Mouse (Mus musculus): ENCODE measurements at regions not wholly inside any gene's neighbourhood (a gene's known extent, or its start where the extent isn't known, plus 50 kb on each side); places are given as distances from the start of the nearest gene placed in this dataset.
A peak's percentile ranks its signal among the peaks of the same experiment; 100 is the strongest.

DNA sequence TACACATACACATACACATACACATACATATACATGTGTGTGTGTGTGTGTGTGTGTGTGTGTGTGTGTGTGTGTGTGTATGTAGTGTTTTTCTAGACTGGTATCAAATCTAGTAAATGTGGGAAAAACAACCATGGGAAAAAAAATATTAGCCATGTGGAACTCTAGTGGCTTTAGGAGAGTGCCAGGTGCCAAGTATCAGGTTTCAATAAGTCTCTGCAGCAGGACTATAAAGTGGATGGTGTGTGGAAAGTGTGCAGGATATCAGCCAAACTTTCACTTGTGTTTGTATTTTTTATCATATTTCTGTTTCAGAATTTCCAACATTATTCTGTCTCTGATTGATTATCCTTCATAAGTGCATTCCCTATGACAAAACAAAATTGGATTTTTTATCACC is 653.3 kb upstream of the Fam98a start:
- DNase-seq (ENCODE audit: low spot score in 2 of 2): no peak

- DNase-seq (ENCODE audit: low spot score in 2 of 2): no peak
Observed at GRCm38 (mm10) chr17:76184813-76185212, 633.1 kb upstream of the Fam98a start.

DNA sequence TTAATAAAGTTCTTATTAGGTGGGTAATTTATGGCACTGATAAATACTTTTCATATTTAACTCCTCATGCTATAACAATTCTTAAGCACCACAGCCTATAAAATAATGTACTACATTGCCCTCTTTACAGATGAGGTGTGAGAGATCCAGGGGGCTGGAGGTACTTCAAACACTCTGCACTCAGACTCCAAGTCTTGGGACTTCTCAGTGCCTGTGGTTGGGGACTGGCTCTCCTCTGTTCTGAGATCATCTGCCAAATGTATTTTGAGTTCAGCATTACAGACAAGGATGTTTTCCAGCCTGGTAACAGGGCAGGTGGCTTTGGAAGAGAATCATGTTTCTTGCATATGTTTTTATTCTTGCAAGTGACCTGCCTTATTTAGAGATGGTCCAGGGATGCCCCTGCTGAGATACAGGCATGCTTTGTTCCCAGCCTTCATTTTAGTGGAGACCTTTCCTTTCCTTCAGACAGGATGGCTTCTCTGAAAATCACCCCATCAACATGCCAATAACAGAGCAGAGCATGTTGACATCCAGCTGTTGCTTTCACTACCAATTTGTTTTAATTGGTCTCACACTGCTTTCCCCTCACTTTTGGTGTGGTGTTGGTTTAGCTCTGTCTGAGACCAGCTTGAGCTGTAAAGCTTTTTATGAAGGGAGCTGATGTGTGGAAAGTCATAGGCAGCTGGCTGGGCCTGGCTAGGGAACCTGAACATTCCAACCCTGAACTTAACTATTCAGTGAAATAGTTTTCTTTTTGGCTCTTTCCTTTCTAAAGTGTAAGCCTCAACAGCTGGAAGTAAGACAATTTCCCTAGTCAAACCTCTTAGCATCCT is 585.1 kb upstream of the Fam98a start:
- no peak for DNase-seq (ENCODE audit: low spot score in 2 of 2)

DNA sequence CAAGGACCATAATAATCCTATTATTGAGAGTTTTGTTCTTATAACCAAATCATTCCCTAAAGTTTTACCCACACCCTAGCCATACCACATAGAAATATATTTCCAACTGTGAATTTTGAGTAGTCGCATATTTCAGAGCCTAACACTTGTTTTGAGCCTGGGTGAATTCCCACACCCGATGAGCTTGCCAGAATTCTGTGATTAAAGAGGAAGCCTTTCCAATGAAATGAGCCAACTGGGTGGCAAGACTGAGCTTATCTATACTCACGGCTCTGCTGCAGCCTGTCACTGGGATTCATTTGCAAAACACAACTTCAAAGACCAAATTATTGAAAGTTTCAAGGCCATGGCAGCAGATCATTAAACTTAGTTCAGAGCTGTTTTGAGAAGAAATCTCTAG is 582.3 kb upstream of the Fam98a start:
- no peak for DNase-seq (ENCODE audit: low spot score in 2 of 2)

- DNase-seq (ENCODE audit: low spot score in 2 of 2): peak; percentile 7 to 8
Observed at GRCm38 (mm10) chr17:76125260-76125659, 573.5 kb upstream of the Fam98a start.

DNA sequence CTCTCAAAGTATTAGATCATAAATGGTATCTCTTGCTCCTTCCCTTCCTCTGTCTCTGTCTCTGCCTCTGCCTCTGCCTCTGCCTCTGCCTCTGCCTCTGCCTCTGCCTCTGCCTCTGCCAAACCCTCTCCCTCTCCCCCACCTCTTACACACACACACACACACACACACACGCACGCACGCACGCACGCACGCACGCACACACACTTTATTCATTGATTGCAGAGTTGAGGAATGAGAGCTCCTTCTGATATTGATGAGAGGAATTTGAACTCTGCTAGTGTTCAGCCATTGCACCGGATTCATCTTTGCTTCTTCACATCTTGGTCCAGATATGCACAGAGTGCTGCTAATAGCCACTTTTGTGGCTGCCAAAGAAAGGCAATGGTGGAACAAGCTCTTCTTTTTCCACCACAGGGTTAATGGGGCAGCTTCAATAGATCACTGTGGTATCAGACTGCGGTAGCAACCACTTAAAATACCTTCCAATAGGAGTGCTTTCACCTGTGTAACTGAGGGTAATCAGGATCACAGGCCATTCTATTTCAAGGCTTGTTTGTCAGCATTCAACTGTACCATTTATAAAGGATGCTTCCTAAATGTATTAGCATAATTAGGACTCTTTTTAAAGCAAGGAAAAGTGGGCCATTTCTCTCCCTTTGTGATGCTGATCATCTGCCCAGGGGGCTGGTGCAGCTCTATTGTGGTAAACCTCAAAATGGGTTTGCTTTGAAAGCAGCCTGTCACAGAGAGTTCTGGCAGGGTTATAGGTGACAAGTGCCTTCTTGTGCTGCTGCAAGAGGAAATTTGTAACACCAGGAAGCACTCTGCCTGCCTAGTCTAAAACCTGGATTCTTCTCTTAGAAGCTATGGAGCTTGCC is 559.8 kb upstream of the Fam98a start:
- peak in 1 of 2 experiments; percentile 9 for DNase-seq (ENCODE audit: low spot score in 2 of 2)

- DNase-seq (ENCODE audit: low spot score in 2 of 2): no peak
Observed at GRCm38 (mm10) chr17:76110856-76111255, 559.1 kb upstream of the Fam98a start.

DNA sequence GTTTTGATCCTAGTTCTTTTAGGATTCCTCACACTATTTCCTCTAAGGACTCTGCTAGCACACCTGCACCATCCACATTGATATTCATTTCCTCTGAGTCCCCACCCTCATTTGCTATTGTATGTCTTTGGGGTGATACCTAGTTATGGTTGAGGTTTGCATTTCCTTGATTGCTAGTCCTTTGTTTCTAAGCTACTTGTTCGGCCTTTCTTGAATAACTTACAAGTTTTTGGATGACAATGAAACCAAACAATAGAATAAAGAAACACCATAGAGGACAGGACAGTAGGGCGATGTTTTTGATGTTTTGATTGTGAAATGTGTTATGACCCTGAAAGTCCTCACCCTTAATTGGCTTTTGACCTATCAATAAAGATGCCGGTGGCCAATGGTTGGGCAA is 531.8 kb upstream of the Fam98a start:
- no peak for DNase-seq (ENCODE audit: low spot score in 2 of 2)

DNA sequence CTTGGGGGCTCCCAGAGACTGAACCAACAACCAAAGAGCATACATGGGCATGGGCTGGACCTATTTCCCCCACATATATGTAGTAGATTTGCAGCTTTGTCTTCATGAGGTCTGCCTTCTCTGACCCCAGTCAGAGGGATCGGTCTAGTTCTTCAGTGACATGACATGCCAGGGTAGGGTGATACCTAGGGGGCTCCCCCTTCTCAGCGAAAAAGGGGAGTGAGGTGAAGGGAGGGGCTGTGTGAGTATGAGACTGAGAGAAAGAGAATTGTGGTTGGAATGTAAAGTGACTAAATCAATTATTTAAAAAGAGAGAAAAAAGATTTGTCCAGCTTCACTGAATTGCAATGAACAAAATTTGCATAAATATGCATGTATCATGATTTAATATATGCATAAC is 530.0 kb upstream of the Fam98a start:
- DNase-seq (ENCODE audit: low spot score in 2 of 2): no peak

DNA sequence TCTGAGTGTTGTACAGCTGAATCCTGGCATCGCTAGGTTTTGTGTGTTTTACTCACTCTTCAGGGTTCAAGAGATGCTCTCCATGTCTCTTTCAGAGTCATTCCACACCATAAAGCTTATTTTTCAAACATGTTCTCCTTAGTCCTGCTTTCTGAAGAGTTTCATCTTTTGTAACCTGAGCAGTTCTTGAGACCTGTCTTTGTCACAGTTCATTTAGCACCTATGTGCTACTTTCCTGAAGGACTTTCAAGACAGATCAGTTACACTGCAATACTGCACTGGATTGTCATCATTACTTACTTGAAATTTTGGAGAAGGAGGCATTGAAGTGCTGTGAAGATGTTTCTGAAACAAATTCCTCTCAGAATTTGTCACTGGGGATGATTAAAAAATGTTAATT is 494.7 kb upstream of the Fam98a start:
- DNase-seq (ENCODE audit: low spot score in 2 of 2): no peak

DNA sequence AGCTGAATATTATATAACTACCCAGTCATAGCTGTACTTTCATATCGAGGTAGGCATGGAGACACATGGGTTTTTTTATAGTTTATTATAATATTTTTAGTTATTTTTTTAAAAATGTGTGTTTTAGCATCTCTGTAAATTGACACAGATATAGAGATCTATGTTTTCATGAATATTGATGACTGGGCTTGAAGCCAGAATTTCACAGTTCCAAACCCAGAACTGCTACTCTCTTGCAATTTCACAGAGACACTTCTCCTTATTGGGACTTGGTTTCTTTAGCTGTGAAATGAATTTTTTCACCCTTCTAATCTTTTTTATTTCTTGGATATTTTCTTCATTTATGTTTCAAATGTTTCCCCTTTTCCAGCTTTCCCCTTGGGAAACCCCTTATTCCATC is 481.0 kb upstream of the Fam98a start:
- DNase-seq (ENCODE audit: low spot score in 2 of 2): no peak

DNA sequence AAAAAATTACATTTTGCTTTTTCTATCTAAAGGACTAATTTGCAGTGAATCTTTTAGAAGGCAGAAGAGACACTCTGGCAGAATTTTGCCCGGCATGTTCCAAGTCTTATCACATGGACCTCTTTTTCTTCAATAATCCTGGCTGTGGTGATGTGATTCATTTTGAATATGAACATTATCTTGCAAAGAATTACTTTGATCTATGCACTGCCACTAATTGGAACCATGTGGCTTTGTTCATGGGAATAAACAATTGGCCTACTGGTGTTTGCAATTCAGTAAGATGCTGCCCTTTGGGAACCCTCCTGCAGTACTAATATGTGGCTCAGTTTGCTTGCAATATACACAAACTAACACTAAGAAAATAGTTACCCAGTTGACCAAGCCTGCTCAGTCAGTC is 456.3 kb upstream of the Fam98a start:
- DNase-seq (ENCODE audit: low spot score in 2 of 2): no peak

GRCm38 (mm10) chr17:76002836-76003235 is 451.1 kb upstream of the Fam98a start:
- DNase-seq (ENCODE audit: low spot score in 2 of 2): no peak

GRCm38 (mm10) chr17:75961371-75961770 is 409.6 kb upstream of the Fam98a start:
- no peak for DNase-seq (ENCODE audit: low spot score in 2 of 2)

DNA sequence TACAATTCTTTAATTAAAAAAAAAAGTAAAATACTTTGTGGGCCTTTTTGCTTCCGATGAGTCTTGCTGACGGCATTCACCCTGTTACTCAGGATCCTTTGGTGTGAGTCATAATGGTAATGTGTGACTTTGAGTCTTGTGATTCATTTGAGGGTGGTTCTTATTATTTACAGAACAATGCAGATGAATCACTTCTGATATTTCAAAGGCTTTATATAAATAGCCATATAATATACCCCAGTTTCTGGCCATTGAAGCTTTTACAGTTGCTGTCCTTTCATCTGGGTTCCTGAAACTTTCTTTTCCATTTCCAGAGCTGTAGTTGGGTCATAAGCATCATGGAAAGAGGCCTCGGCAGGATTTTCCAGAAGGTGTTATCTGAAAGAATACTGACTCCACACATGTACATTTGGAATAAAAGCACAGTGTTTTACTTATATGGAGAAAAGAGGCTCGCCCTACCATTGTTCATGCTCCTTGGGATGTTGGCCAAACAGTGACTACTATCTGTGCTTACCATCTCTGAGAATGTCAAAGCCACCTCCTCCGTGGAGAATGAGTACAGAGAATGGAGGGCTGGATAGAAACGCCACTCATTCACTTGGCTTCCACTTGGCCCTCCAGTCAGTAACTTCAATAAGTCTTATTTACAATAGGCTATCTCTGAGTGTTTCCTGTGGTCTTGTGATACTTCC is 385.1 kb upstream of the Fam98a start:
- DNase-seq (ENCODE audit: low spot score in 2 of 2): no peak

GRCm38 (mm10) chr17:75931022-75931421 is 379.3 kb upstream of the Fam98a start:
- peak in 1 of 2 experiments; percentile 16 for DNase-seq (ENCODE audit: low spot score in 2 of 2)

GRCm38 (mm10) chr17:75920240-75920639 is 368.5 kb upstream of the Fam98a start:
- no peak for DNase-seq (ENCODE audit: low spot score in 2 of 2)

DNA sequence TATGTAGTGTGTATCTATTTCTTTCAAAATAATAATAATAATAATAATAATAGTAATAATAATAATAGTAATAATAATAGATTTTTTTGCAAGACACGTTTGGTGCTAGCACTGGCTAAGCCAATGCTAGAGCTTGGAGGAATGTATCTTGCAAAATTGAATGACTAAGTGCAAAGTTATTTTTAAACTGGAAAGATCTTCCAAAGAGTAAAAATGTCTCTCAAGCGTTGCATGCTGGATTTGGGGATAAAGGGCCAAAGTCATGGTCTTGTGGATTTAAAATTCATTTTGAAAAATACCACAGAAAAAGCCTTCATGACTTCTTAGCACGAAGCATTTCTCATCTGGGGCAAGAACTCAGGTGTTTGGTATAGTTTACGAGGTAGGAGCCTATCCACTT is 365.3 kb upstream of the Fam98a start:
- DNase-seq (ENCODE audit: low spot score in 2 of 2): no peak

- no peak for DNase-seq (ENCODE audit: low spot score in 2 of 2)
Observed at GRCm38 (mm10) chr17:75916590-75916989, 364.8 kb upstream of the Fam98a start.

- no peak for DNase-seq (ENCODE audit: low spot score in 2 of 2)
Observed at GRCm38 (mm10) chr17:75915256-75915655, 363.5 kb upstream of the Fam98a start.

- DNase-seq (ENCODE audit: low spot score in 2 of 2): no peak
Observed at GRCm38 (mm10) chr17:75907085-75907484, 355.3 kb upstream of the Fam98a start.

- no peak for DNase-seq (ENCODE audit: low spot score in 2 of 2)
Observed at GRCm38 (mm10) chr17:75906643-75907042, 354.9 kb upstream of the Fam98a start.
